Mouse (Mus musculus) bone marrow macrophage, adult 2 months (primary cell): Measurements from ENCODE around the gene Brd4.

Experiments used
- CTCF ChIP-seq: IDR thresholded peaks from 2 replicates; pipeline ENCODE4 v1.5.1; 2012; ENCODE audit warnings: low read depth, mild to moderate bottlenecking, low read length, moderate library complexity
- POLR2A ChIP-seq: IDR thresholded peaks from 2 replicates; pipeline ENCODE4 v1.6.1; 2012; ENCODE audit warnings: mild to moderate bottlenecking, low read depth, low read length, borderline replicate concordance

- TF ChIP-seq CTCF (no peak), POLR2A (no peak)
Measured at GRCm38 (mm10) chr17:32158841-32159240, 125.7 kb downstream of the Brd4 start.
